Mouse (Mus musculus) gastrocnemius, postnatal 36 days (tissue): ENCODE results near the gene Klf15. TPM values are rescaled to one million over a fixed set of nuclear protein-coding genes. Genes with fewer than 3 reads are reported as not detected.

Experiments
- DNase-seq, 2 experiments: peaks; one replicate each; pipeline ENCODE4 v3.0.0; 2022
- intact Hi-C: fragments of 180-260 bp; cut with DNase I; formaldehyde crosslinking; loops from one replicate; pipeline ENCODE4 v1.15.1; 2025
- total RNA-seq, 2 experiments: library from RNA; stranded (reverse); gene quantifications; 2 replicates each; pipeline ENCODE4 v1.2.3; 2021

Klf15 gene
- total RNA-seq, 2 experiments from 2014 or later = 36.6 to 38.0 TPM

- DNase-seq = peak; percentile 90 to 93
- intact Hi-C loops = loop anchor here (1.0 kb wide), 1 partner anchor 65 kb away; no protein-coding TSS in a partner anchor
Measured at GRCm38 (mm10) chr6:90514883-90515405, 52.6 kb downstream of the Klf15 start.

DNA sequence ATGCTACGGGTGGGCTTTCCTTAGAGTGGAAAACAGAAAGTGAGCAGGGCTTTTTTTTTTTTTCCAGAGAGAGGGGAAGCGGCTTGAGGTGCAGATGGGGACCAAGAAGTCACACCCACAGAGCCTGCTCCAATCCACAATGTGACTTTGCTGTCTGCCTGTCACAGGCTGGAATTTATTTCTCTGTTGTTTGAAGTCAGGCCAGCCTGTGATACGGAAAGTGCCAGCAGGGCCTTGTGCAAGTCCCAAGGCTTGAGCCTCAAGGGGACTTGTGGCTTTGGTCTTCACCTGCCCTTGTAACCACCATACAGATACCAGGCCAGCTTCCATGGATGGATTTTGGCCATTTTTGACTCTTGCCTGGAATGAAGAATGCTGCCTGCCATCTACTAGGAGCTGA lies 56.5 kb downstream of the Klf15 start:
- intact Hi-C loops = no loop called here
- no peak for DNase-seq

GRCm38 (mm10) chr6:90519375-90519774 lies 57.0 kb downstream of the Klf15 start:
- DNase-seq = no peak
- intact Hi-C loops = no loop called here

Other genes starting within 250 kb of the Klf15 start
- gene Vmn1r53, start 238.1 kb upstream of the Klf15 start, total RNA-seq = not detected
- gene Vmn1r54, start 216.3 kb upstream of the Klf15 start, total RNA-seq = not detected
- gene BC048671, start 161.4 kb upstream of the Klf15 start, total RNA-seq = not detected
- gene Chst13, start 137.4 kb upstream of the Klf15 start, total RNA-seq = not detected
- under 1 TPM in 1 of 2 experiments, not detected in 1; 0.08 TPM for gene Uroc1, start 129.3 kb upstream of the Klf15 start, total RNA-seq
- 10 to 100 TPM; 13.3 to 13.6 TPM for gene Zxdc, start 93.1 kb upstream of the Klf15 start, total RNA-seq
- under 1 TPM in 1 of 2 experiments, not detected in 1; 0.30 TPM for gene Cfap100, start 33.8 kb upstream of the Klf15 start, total RNA-seq
- 1 to 10 TPM; 2.9 to 4.0 TPM for gene Aldh1l1, start 23.9 kb downstream of the Klf15 start, total RNA-seq
- gene Slc41a3, start 142.1 kb downstream of the Klf15 start, total RNA-seq = 10 to 100 TPM; 61.5 to 75.4 TPM